Mouse (Mus musculus) stomach, embryonic 16.5 days (tissue): ENCODE measurements around the gene Creb3l1. TPM values are rescaled to one million over a fixed set of nuclear protein-coding genes. Genes with fewer than 3 reads are reported as not detected.

Experiments used
- ATAC-seq: fragments of 200-750 bp; cut with Nextera tagmentation; 2 replicates; pipeline ENCODE4 v1.8.0; 2017; ENCODE audit warnings: moderate number of reproducible peaks, moderate TSS enrichment; ENCODE audit not compliant: insufficient read depth, low FRiP score
- H3K27ac ChIP-seq: fragments of 300-500 bp; sonication (generic); 2 replicates; pipeline ENCODE4 v1.5.1; 2014; ENCODE audit warnings: low read length
- H3K27me3 ChIP-seq: fragments of 300-500 bp; sonication (generic); 2 replicates; pipeline ENCODE4 v1.6.1; 2014; ENCODE audit warnings: low read length, control low read depth, mixed read lengths; ENCODE audit not compliant: control insufficient read depth, insufficient read depth
- H3K36me3 ChIP-seq: fragments of 300-500 bp; sonication (generic); 2 replicates; pipeline ENCODE4 v1.6.1; 2014; ENCODE audit warnings: low read length; ENCODE audit not compliant: control insufficient read depth, insufficient read depth
- H3K4me1 ChIP-seq: fragments of 300-500 bp; sonication (generic); 2 replicates; pipeline ENCODE4 v1.6.1; 2014; ENCODE audit warnings: low read length, control low read depth, mixed read lengths; ENCODE audit not compliant: control insufficient read depth, insufficient read depth
- H3K4me2 ChIP-seq: fragments of 300-500 bp; sonication (generic); 2 replicates; pipeline ENCODE4 v1.6.1; 2014; ENCODE audit warnings: low read depth, low read length, mixed read lengths
- H3K4me3 ChIP-seq: fragments of 300-500 bp; sonication (generic); replicated peaks from 2 replicates; pipeline ENCODE4 v1.5.1; 2014; ENCODE audit warnings: mild to moderate bottlenecking, low read length
- H3K9ac ChIP-seq: fragments of 300-500 bp; sonication (generic); 2 replicates; pipeline ENCODE4 v1.6.1; 2014; ENCODE audit warnings: low read length
- H3K9me3 ChIP-seq: fragments of 300-500 bp; sonication (generic); replicated peaks from 2 replicates; pipeline ENCODE4 v1.6.1; 2016; ENCODE audit warnings: low read length, control low read depth; ENCODE audit not compliant: control insufficient read depth
- WGBS: fragments of 180-500 bp; shearing (Covaris S2); extraction: QIAGEN DNeasy Blood & Tissue Kit; methylation state at CpG from one replicate; pipeline ENCODE4 v1.1.7; 2014; 5-methylcytosine and 5-hydroxymethylcytosine counted together
- polyA plus RNA-seq: library from polyadenylated mRNA; unstranded; fragments of >200 nt; fragmentation: Nextera tagmentation; extraction: Ambion mirVana; gene quantifications from 2 replicates; pipeline ENCODE4 v1.2.1, GENCODE M21; 2015

Gene Creb3l1
- polyA plus RNA-seq, 1 experiment from 2014 or later = 21.7 TPM

GRCm38 (mm10) chr2:92011424-92012353 lies 12.6 kb downstream of the Creb3l1 start:
- Histone ChIP-seq H3K9me3 (no peaks in the 10 kb centered on the region), H3K27ac (peak overlapping the region; percentile 78), H3K4me3 (no peak overlapping the region), H3K36me3 (no peaks in the 10 kb centered on the region), H3K4me2 (0 out of 2 replicates have a peak overlapping the region, but pooled peaks have one; percentile 12), H3K9ac (peak overlapping the region; percentile 43; the same call in 1 of the 2 replicates), H3K4me1 (peaks cover 49% of the 10 kb centered on the region), H3K27me3 (no peaks in the 10 kb centered on the region)
- no peak for ATAC-seq
- 65% methylated on average over 12 of the region's 12 CpGs for WGBS

- Histone ChIP-seq H3K4me1 (peaks cover 51% of the 10 kb centered on the region), H3K27ac (peak overlapping the region; percentile 87), H3K9ac (peak overlapping the region; percentile 78), H3K4me3 (peak overlapping the region; percentile 53), H3K4me2 (peak overlapping the region; percentile 92), H3K9me3 (no peaks in the 10 kb centered on the region), H3K27me3 (no peaks in the 10 kb centered on the region), H3K36me3 (no peaks in the 10 kb centered on the region)
- ATAC-seq = no peak
- 5% methylated on average over 20 of the region's 20 CpGs for WGBS
These were observed 15.5 kb downstream of the Creb3l1 start for GRCm38 (mm10) chr2:92008623-92009404.

- Histone ChIP-seq H3K4me3 (peak overlapping the region; percentile 53), H3K4me1 (peaks cover 44% of the 10 kb centered on the region), H3K4me2 (peak overlapping the region; percentile 92), H3K27ac (peak overlapping the region; percentile 92), H3K27me3 (no peaks in the 10 kb centered on the region), H3K9ac (peak overlapping the region; percentile 78), H3K36me3 (no peaks in the 10 kb centered on the region), H3K9me3 (no peaks in the 10 kb centered on the region)
- peak; percentile 94 for ATAC-seq
- WGBS = under 1% methylated on average over 33 of the region's 34 CpGs
These were observed 16.2 kb downstream of the Creb3l1 start for GRCm38 (mm10) chr2:92007933-92008622.

GRCm38 (mm10) chr2:92006983-92007921 lies 17.1 kb downstream of the Creb3l1 start:
- Histone ChIP-seq H3K36me3 (no peaks in the 10 kb centered on the region), H3K27ac (peak overlapping the region; percentile 92), H3K4me3 (peak overlapping the region; percentile 53), H3K27me3 (no peaks in the 10 kb centered on the region), H3K4me2 (peak overlapping the region; percentile 92), H3K9ac (peak overlapping the region; percentile 76), H3K9me3 (no peaks in the 10 kb centered on the region), H3K4me1 (peaks cover 37% of the 10 kb centered on the region)
- peak; percentile 35; the same call in 1 of the 2 replicates for ATAC-seq
- WGBS = 3% methylated on average over 28 of the region's 28 CpGs

GRCm38 (mm10) chr2:92006491-92006890 lies 17.8 kb downstream of the Creb3l1 start:
- ATAC-seq = no peak
- 47% methylated on average over 6 of the region's 6 CpGs for WGBS
- Histone ChIP-seq H3K4me3 (peak overlapping the region; percentile 53), H3K9ac (peak overlapping the region; percentile 76), H3K27me3 (no peaks in the 10 kb centered on the region), H3K9me3 (no peaks in the 10 kb centered on the region), H3K27ac (peak overlapping the region; percentile 92), H3K4me1 (peaks cover 33% of the 10 kb centered on the region), H3K36me3 (peaks cover 4% of the 10 kb centered on the region), H3K4me2 (peak overlapping the region; percentile 92)

- Histone ChIP-seq H3K9ac (no peak overlapping the region), H3K27ac (peak overlapping the region; percentile 35; the same call in 1 of the 2 replicates), H3K4me1 (peaks cover 31% of the 10 kb centered on the region), H3K9me3 (no peaks in the 10 kb centered on the region), H3K36me3 (peaks cover 5% of the 10 kb centered on the region), H3K4me2 (no peak overlapping the region), H3K4me3 (no peak overlapping the region), H3K27me3 (no peaks in the 10 kb centered on the region)
- ATAC-seq = no peak
- 31% methylated on average over 7 of the region's 7 CpGs for WGBS
These were observed 19.7 kb downstream of the Creb3l1 start for GRCm38 (mm10) chr2:92004617-92005016.

- ATAC-seq = no peak
- H3K36me3 ChIP-seq = peaks cover 5% of the 10 kb centered on the region
- H3K4me2 ChIP-seq = no peak overlapping the region
- no peak overlapping the region for H3K4me3 ChIP-seq
- no peak overlapping the region for H3K27ac ChIP-seq
- H3K9ac ChIP-seq = no peak overlapping the region
- no peaks in the 10 kb centered on the region for H3K27me3 ChIP-seq
- peaks cover 5% of the 10 kb centered on the region; the same call in 1 of the 2 replicates for H3K4me1 ChIP-seq
- H3K9me3 ChIP-seq = no peaks in the 10 kb centered on the region
- WGBS = 86% methylated on average over 16 of the region's 16 CpGs
These were observed 26.2 kb downstream of the Creb3l1 start for GRCm38 (mm10) chr2:91997905-91998608.
